35 mouse cellular contexts compared by ENCODE assay signal in the genomic region with DNA sequence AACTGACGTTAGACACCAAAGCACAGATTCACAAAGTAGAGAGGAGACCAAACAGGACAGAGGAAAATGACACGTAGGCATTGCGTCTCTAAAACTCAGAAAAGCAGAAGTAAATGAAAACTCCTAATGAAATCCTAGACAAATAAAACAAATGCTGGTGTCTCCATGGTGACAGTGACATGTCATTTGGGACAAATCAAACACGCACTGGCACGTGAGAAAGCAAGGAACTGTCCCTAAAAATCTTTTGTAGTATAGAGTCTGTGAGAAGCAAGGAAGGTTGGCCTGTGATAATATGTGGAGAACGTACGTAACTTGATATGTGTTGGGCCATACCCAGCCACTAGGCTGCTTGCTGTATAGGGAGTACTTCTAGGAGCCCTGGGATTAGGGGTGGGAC.
"Had no signal": no experiment of that assay in that cellular context is flagged by ENCODE, and none has a peak within 500 bp of the region (broad histone marks: within the 10 kb centered on the region; RNA-seq: fewer than 3 reads in every experiment).

No protein-coding gene starts in this region.

- H3K4me2 ChIP-seq: heart, embryonic 11.5 days; heart, embryonic 12.5 days; heart, embryonic 13.5 days; heart, embryonic 15.5 days; hindbrain, embryonic 12.5 days; hindbrain, embryonic 13.5 days; hindbrain, embryonic 14.5 days; hindbrain, embryonic 15.5 days; intestine, embryonic 15.5 days; kidney, embryonic 15.5 days had no signal

- H3K27ac ChIP-seq: heart, embryonic 10.5 days; heart, embryonic 13.5 days; heart, embryonic 15.5 days; hindbrain, embryonic 10.5 days; hindbrain, embryonic 12.5 days; hindbrain, embryonic 13.5 days; hindbrain, embryonic 14.5 days; hindbrain, embryonic 15.5 days; hindbrain, postnatal 0 days; intestine, embryonic 15.5 days; kidney, embryonic 15.5 days; kidney, postnatal 0 days; layer of hippocampus, adult 2 months had no signal

- H3K4me3 ChIP-seq: heart, embryonic 10.5 days; heart, embryonic 12.5 days; heart, embryonic 13.5 days; heart, embryonic 15.5 days; hindbrain, embryonic 10.5 days; hindbrain, embryonic 12.5 days; hindbrain, embryonic 13.5 days; hindbrain, embryonic 15.5 days; intestine, embryonic 15.5 days; kidney, embryonic 15.5 days; layer of hippocampus, adult 2 months had no signal

- H3K36me3 ChIP-seq: heart, embryonic 10.5 days; heart, embryonic 12.5 days; heart, embryonic 13.5 days; heart, embryonic 15.5 days; hindbrain, embryonic 10.5 days; hindbrain, embryonic 12.5 days; hindbrain, embryonic 13.5 days; hindbrain, embryonic 15.5 days; intestine, embryonic 15.5 days; kidney, embryonic 15.5 days had no signal

- H3K9me3 ChIP-seq: heart, embryonic 10.5 days; heart, embryonic 15.5 days; hindbrain, embryonic 10.5 days; hindbrain, embryonic 12.5 days; hindbrain, embryonic 13.5 days; hindbrain, embryonic 15.5 days; intestine, embryonic 15.5 days; kidney, embryonic 15.5 days had no signal

- H3K9ac ChIP-seq: heart, embryonic 12.5 days; heart, embryonic 13.5 days; heart, embryonic 15.5 days; hindbrain, embryonic 12.5 days; hindbrain, embryonic 13.5 days; hindbrain, embryonic 14.5 days; hindbrain, embryonic 15.5 days; intestine, embryonic 15.5 days; kidney, embryonic 15.5 days had no signal

- H3K27me3 ChIP-seq: heart, embryonic 12.5 days; heart, embryonic 13.5 days; heart, embryonic 15.5 days; hindbrain, embryonic 12.5 days; hindbrain, embryonic 15.5 days; intestine, embryonic 15.5 days; kidney, embryonic 15.5 days had no signal

- H3K4me1 ChIP-seq: hindbrain, embryonic 15.5 days; intestine, embryonic 15.5 days had no signal

- ATAC-seq: hindbrain, embryonic 16.5 days; hindbrain, postnatal 0 days; inflammation-experienced regulatory T-cells, adult 6 months; intestine, embryonic 15.5 days; intestine, embryonic 16.5 days; intestine, postnatal 0 days had no signal

- DNase-seq: heart, postnatal 10 days; heart, postnatal 14 days; heart, postnatal 36 days; heart, postnatal 4 days; kidney, adult 11 months; kidney, adult 18-20 months; kidney, adult 2 months; kidney, adult 8-10 months; kidney, adult 9 months; kidney, postnatal 10 days; kidney, postnatal 14 days; kidney, postnatal 25 days; kidney, postnatal 36 days; kidney, postnatal 4 days; layer of hippocampus, adult 9-11 months; layer of hippocampus, postnatal 36 days had no signal
